Mouse (Mus musculus) thymus, postnatal 0 days (tissue): ENCODE data around the gene Ubl7. TPM values are rescaled to one million over a fixed set of nuclear protein-coding genes. Genes with fewer than 3 reads are reported as not detected.

Source experiments
- DNase-seq: peaks from one replicate; pipeline ENCODE4 v3.0.0-alpha.2; 2015; ENCODE audit warnings: low spot score
- polyA plus RNA-seq: library from polyadenylated mRNA; unstranded; fragments of >200 nt; fragmentation: Nextera tagmentation; extraction: Ambion mirVana; gene quantifications from 2 replicates; pipeline ENCODE4 v1.2.1, GENCODE M21; 2015

The Ubl7 gene
- polyA plus RNA-seq, 1 experiment from 2014 or later, result 133 TPM

GRCm38 (mm10) chr9:57947381-57948030 lies 36.7 kb downstream of the Ubl7 start:
- no peak for DNase-seq

- DNase-seq, result no peak
Measured at GRCm38 (mm10) chr9:57948333-57948931, 37.7 kb downstream of the Ubl7 start.

- DNase-seq, result no peak
Measured at GRCm38 (mm10) chr9:57949102-57949704, 38.4 kb downstream of the Ubl7 start.

- no peak for DNase-seq
Measured at GRCm38 (mm10) chr9:57949879-57950278, 39.1 kb downstream of the Ubl7 start.

GRCm38 (mm10) chr9:57950519-57950918 lies 39.7 kb downstream of the Ubl7 start:
- DNase-seq, result no peak

GRCm38 (mm10) chr9:57951993-57952392 lies 41.2 kb downstream of the Ubl7 start:
- DNase-seq, result no peak

- peak; percentile 26 for DNase-seq
Measured at GRCm38 (mm10) chr9:57954962-57955744, 44.4 kb downstream of the Ubl7 start.

GRCm38 (mm10) chr9:57955764-57956163 lies 45.0 kb downstream of the Ubl7 start:
- no peak for DNase-seq

GRCm38 (mm10) chr9:57956196-57956837 lies 45.5 kb downstream of the Ubl7 start:
- peak; percentile 52 for DNase-seq

- DNase-seq, result peak; percentile 92
Measured at GRCm38 (mm10) chr9:57956838-57957236, 46.1 kb downstream of the Ubl7 start.

- DNase-seq, result no peak
Measured at GRCm38 (mm10) chr9:57958615-57959014, 47.8 kb downstream of the Ubl7 start.

- DNase-seq, result no peak
Measured at GRCm38 (mm10) chr9:57959399-57959798, 48.6 kb downstream of the Ubl7 start.

GRCm38 (mm10) chr9:57959886-57960866 lies 49.4 kb downstream of the Ubl7 start:
- no peak for DNase-seq

GRCm38 (mm10) chr9:57961226-57961625 lies 50.4 kb downstream of the Ubl7 start:
- no peak for DNase-seq

- DNase-seq, result no peak
Measured at GRCm38 (mm10) chr9:57961863-57962778, 51.3 kb downstream of the Ubl7 start.

- DNase-seq, result no peak
Measured at GRCm38 (mm10) chr9:57963249-57963997, 52.6 kb downstream of the Ubl7 start.

- DNase-seq, result no peak
Measured at GRCm38 (mm10) chr9:57963998-57964395, 53.2 kb downstream of the Ubl7 start.

- DNase-seq, result no peak
Measured at GRCm38 (mm10) chr9:57964528-57965250, 53.9 kb downstream of the Ubl7 start.
